Mouse (Mus musculus) megakaryocyte, embryonic 14.5 days (primary cell): ENCODE data around the gene Pik3ca.

Source experiments
- FLI1 ChIP-seq: IDR thresholded peaks from 2 replicates; pipeline ENCODE4 v1.6.1; 2012; ENCODE audit warnings: low read length, inconsistent platforms, mixed read lengths
- GATA1 ChIP-seq: IDR thresholded peaks from 3 replicates; pipeline ENCODE4 v1.6.1; 2012; ENCODE audit warnings: mixed read lengths, low read length, inconsistent platforms, borderline replicate concordance

- TF ChIP-seq GATA1: no peak
- no peak for TF ChIP-seq FLI1
Observed at GRCm38 (mm10) chr3:32408811-32409273, 11.4 kb downstream of the Pik3ca start.
